Mouse (Mus musculus) frontal cortex, adult (tissue): ENCODE measurements around the gene Me1.

Source experiments
- ATAC-seq: cut with Nextera tagmentation; 2 replicates; pipeline ENCODE4 v1.9.2; 2017; ENCODE audit warnings: mild to moderate bottlenecking, moderate library complexity, mixed read lengths; ENCODE audit not compliant: low TSS enrichment

Me1 gene

DNA sequence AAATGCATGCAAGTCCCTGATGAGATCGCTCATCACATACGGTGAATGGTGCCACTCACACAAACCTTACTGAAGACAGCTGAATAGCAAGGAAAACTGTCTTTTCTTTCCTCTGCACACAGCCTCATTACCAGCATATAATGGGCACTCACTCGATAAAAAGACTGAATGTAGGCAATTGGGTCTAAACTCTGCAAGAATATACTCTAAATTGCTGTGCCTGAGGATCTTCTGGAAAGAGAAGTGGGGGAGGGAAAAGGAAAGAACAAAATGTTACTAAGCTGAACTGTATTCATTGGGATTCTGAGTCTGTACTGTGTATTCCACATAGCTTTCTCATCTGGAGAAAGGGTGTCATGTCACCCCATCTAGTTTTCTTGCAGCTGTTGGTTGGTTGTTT, 152.3 kb downstream of the Me1 start:
- ATAC-seq, result peak; percentile 77

DNA sequence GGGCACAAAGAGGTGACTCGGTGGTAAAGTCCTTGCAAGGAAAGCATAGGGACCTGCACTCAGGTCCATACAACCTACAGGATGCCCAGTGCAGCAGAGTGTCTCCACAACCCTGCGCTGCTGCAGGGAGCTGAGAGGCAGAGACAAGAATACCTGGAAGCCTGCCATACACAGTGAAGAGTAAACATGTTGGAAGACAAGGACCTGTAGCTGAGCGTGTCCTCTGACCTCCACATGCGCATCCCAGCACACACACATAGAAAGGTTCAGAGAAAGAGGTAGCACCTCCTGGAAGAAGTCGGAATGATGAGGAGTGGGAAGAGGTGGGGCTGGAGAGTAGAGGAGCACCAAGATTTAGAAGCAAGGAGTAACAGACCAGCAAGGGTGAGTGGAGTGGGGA, 161.7 kb downstream of the Me1 start:
- ATAC-seq, result no peak
